Mouse (Mus musculus): ENCODE results near the gene Hspb2. TPM values are rescaled to one million over a fixed set of nuclear protein-coding genes. Genes with fewer than 3 reads are reported as not detected.

Gene Hspb2
- polyA plus RNA-seq, 1 experiment from 2014 or later = 30.8 TPM

GRCm38 (mm10) chr9:50768107-50769002 is 16.2 kb upstream of the Hspb2 start, which contains the start of gene Fdxacb1:
Gene Fdxacb1, plus strand, starts transcription at chr9:50768236.
- H3K4me1 ChIP-seq (ENCODE audit: insufficient read depth, low read depth, low read length) = 0 out of 2 replicates have a peak, but pooled peaks cover 4% of the 10 kb centered on the region
- H3K27ac ChIP-seq (ENCODE audit: low read length) = peak within 1 kb of the TSS; percentile 95
- peak within 1 kb of the TSS; percentile 75 for H3K4me2 ChIP-seq (replicated peaks; ENCODE audit: low read depth, low read length)
- DNase-seq (ENCODE audit: low spot score) (peak; percentile 99), ATAC-seq (peak; percentile 97)
- H3K9ac ChIP-seq (replicated peaks; ENCODE audit: low read depth) = peak within 1 kb of the TSS; percentile 58
- TF ChIP-seq CTCF (IDR thresholded peaks at IDR 0.05) (peak; percentile 82), EP300 (IDR thresholded peaks at IDR 0.05) (peak; percentile 60)
- no peaks in the 10 kb centered on the region for H3K27me3 ChIP-seq (replicated peaks; ENCODE audit: insufficient read depth, low read length)
- H3K4me3 ChIP-seq (ENCODE audit: low read depth, low read length) = peak within 1 kb of the TSS; percentile 65
- WGBS = 2% methylated on average over 59 of the region's 59 CpGs
- H3K36me3 ChIP-seq (ENCODE audit: insufficient read depth, low read length) = no peaks in the 10 kb centered on the region; the same call in 1 of the 2 replicates
- no peaks in the 10 kb centered on the region for H3K9me3 ChIP-seq (ENCODE audit: low read length)

GRCm38 (mm10) chr9:50767531-50768106 is 15.5 kb upstream of the Hspb2 start:
- no peaks in the 10 kb centered on the region for H3K27me3 ChIP-seq (replicated peaks; ENCODE audit: insufficient read depth, low read length)
- no peak for TF ChIP-seq CTCF (IDR thresholded peaks at IDR 0.05)
- TF ChIP-seq EP300 (IDR thresholded peaks at IDR 0.05) = no peak
- no peaks in the 10 kb centered on the region; the same call in 1 of the 2 replicates for H3K36me3 ChIP-seq (ENCODE audit: insufficient read depth, low read length)
- H3K4me3 ChIP-seq (ENCODE audit: low read depth, low read length) = peak overlapping the region; percentile 65
- DNase-seq (ENCODE audit: low spot score) (peak; percentile 35), ATAC-seq (no peak)
- 3% methylated on average over 17 of the region's 17 CpGs for WGBS
- peak overlapping the region; percentile 75 for H3K4me2 ChIP-seq (replicated peaks; ENCODE audit: low read depth, low read length)
- 0 out of 2 replicates have a peak, but pooled peaks cover 4% of the 10 kb centered on the region for H3K4me1 ChIP-seq (ENCODE audit: insufficient read depth, low read depth, low read length)
- peak overlapping the region; percentile 58 for H3K9ac ChIP-seq (replicated peaks; ENCODE audit: low read depth)
- no peaks in the 10 kb centered on the region for H3K9me3 ChIP-seq (ENCODE audit: low read length)
- peak overlapping the region; percentile 95 for H3K27ac ChIP-seq (ENCODE audit: low read length)

- Histone ChIP-seq H3K9me3 (ENCODE audit: low read length) (no peaks in the 10 kb centered on the region), H3K4me3 (ENCODE audit: low read depth, low read length) (no peak overlapping the region), H3K4me2 (replicated peaks; ENCODE audit: low read depth, low read length) (no peak overlapping the region), H3K27me3 (replicated peaks; ENCODE audit: insufficient read depth, low read length) (no peaks in the 10 kb centered on the region), H3K4me1 (ENCODE audit: insufficient read depth, low read depth, low read length) (0 out of 2 replicates have a peak, but pooled peaks cover 4% of the 10 kb centered on the region), H3K36me3 (ENCODE audit: insufficient read depth, low read length) (no peaks in the 10 kb centered on the region), H3K9ac (replicated peaks; ENCODE audit: low read depth) (no peak overlapping the region), H3K27ac (ENCODE audit: low read length) (no peak overlapping the region)
- peak; percentile 70 for TF ChIP-seq CTCF (IDR thresholded peaks at IDR 0.05)
- no peak for TF ChIP-seq EP300 (IDR thresholded peaks at IDR 0.05)
- ATAC-seq (no peak), DNase-seq (ENCODE audit: low spot score) (peak; percentile 59)
- WGBS = 46% methylated on average over 1 of the region's 1 CpGs
Observed at GRCm38 (mm10) chr9:50763331-50763730, 11.2 kb upstream of the Hspb2 start.

GRCm38 (mm10) chr9:50761520-50762243 is 9.5 kb upstream of the Hspb2 start:
- Histone ChIP-seq H3K9ac (replicated peaks; ENCODE audit: low read depth) (no peak overlapping the region), H3K4me1 (ENCODE audit: insufficient read depth, low read depth, low read length) (no peaks in the 10 kb centered on the region), H3K9me3 (ENCODE audit: low read length) (no peaks in the 10 kb centered on the region), H3K27ac (ENCODE audit: low read length) (0 out of 2 replicates have a peak overlapping the region, but pooled peaks have one; percentile 12), H3K4me3 (ENCODE audit: low read depth, low read length) (no peak overlapping the region), H3K36me3 (ENCODE audit: insufficient read depth, low read length) (no peaks in the 10 kb centered on the region), H3K27me3 (replicated peaks; ENCODE audit: insufficient read depth, low read length) (no peaks in the 10 kb centered on the region), H3K4me2 (replicated peaks; ENCODE audit: low read depth, low read length) (no peak overlapping the region)
- TF ChIP-seq CTCF (IDR thresholded peaks at IDR 0.05) = no peak
- ATAC-seq (0 out of 2 replicates have a peak, but pooled peaks have one; percentile 35), DNase-seq (ENCODE audit: low spot score) (no peak)
- WGBS = 34% methylated on average over 6 of the region's 6 CpGs

- H3K9ac ChIP-seq (replicated peaks; ENCODE audit: low read depth) = no peak overlapping the region
- H3K36me3 ChIP-seq (ENCODE audit: insufficient read depth, low read length) = no peaks in the 10 kb centered on the region
- no peaks in the 10 kb centered on the region for H3K9me3 ChIP-seq (ENCODE audit: low read length)
- no peak overlapping the region for H3K4me2 ChIP-seq (replicated peaks; ENCODE audit: low read depth, low read length)
- H3K27ac ChIP-seq (ENCODE audit: low read length) = no peak overlapping the region
- H3K4me3 ChIP-seq (ENCODE audit: low read depth, low read length) = no peak overlapping the region
- 60% methylated on average over 5 of the region's 5 CpGs for WGBS
- TF ChIP-seq EP300 (IDR thresholded peaks at IDR 0.05) (no peak), CTCF (IDR thresholded peaks at IDR 0.05) (no peak)
- no peak for DNase-seq (ENCODE audit: low spot score)
- no peaks in the 10 kb centered on the region for H3K4me1 ChIP-seq (ENCODE audit: insufficient read depth, low read depth, low read length)
- no peaks in the 10 kb centered on the region for H3K27me3 ChIP-seq (replicated peaks; ENCODE audit: insufficient read depth, low read length)
- ATAC-seq = no peak
Observed at GRCm38 (mm10) chr9:50756711-50757110, 4.6 kb upstream of the Hspb2 start.

GRCm38 (mm10) chr9:50753947-50754346 is 1.8 kb upstream of the Hspb2 start:
- no peak for DNase-seq (ENCODE audit: low spot score)
- WGBS = 30% methylated on average over 7 of the region's 7 CpGs
- peak overlapping the region; percentile 91 for H3K27ac ChIP-seq (ENCODE audit: low read length)

More at GRCm38 (mm10) chr9:50753947-50754346, 1.8 kb upstream of the Hspb2 start:
- H3K9me3 ChIP-seq (ENCODE audit: low read length) = no peaks in the 10 kb centered on the region
- H3K4me2 ChIP-seq (replicated peaks; ENCODE audit: low read depth, low read length) = peak overlapping the region; percentile 53
- no peaks in the 10 kb centered on the region for H3K36me3 ChIP-seq (ENCODE audit: insufficient read depth, low read length)
- H3K27me3 ChIP-seq (replicated peaks; ENCODE audit: insufficient read depth, low read length) = no peaks in the 10 kb centered on the region
- ATAC-seq = no peak
- peak overlapping the region; percentile 29 for H3K4me3 ChIP-seq (ENCODE audit: low read depth, low read length)
- H3K9ac ChIP-seq (replicated peaks; ENCODE audit: low read depth) = peak overlapping the region; percentile 48
- TF ChIP-seq CTCF (IDR thresholded peaks at IDR 0.05) (no peak), EP300 (IDR thresholded peaks at IDR 0.05) (no peak)
- peaks cover 10% of the 10 kb centered on the region; the same call in 1 of the 2 replicates for H3K4me1 ChIP-seq (ENCODE audit: insufficient read depth, low read depth, low read length)

Measured in lung, postnatal 0 days (tissue).